Mouse (Mus musculus): ENCODE data around the gene Hibadh.

- no peak for TF ChIP-seq POLR2A (IDR thresholded peaks at IDR 0.05; ENCODE audit: borderline replicate concordance, extremely low read depth, low read depth, low read length)
- no peak for TF ChIP-seq CTCF (IDR thresholded peaks at IDR 0.05; ENCODE audit: insufficient read depth, low read length)
These were observed 2.0 kb upstream of the Hibadh start for GRCm38 (mm10) chr6:52642152-52642551.
